25 mouse cellular contexts compared by ENCODE assay signal in genomic region chr17:12499426-12499825, GRCm38 (mm10). TPM values are rescaled to one million over a fixed set of nuclear protein-coding genes. Genes with fewer than 3 reads are reported as not detected.
A peak's percentile ranks its signal among the peaks of the same experiment; 100 is the strongest.
DNase-seq lines count a peak whose midpoint lies in the region; ATAC-seq lines count a peak whose summit lies in the region.
"Had no signal": no experiment of that assay in that cellular context is flagged by ENCODE, and none has a peak within 500 bp of the region (broad histone marks: within the 10 kb centered on the region; RNA-seq: fewer than 3 reads in every experiment).

No protein-coding gene starts in this region.

- H3K4me1 ChIP-seq in heart, embryonic 10.5 days: no peaks in the 10 kb centered on the region
- H3K4me1 ChIP-seq: embryonic facial prominence, embryonic 13.5 days; embryonic facial prominence, embryonic 15.5 days; forebrain, embryonic 10.5 days; forebrain, embryonic 12.5 days had no signal

- no peaks in the 10 kb centered on the region for H3K36me3 ChIP-seq in heart, embryonic 10.5 days
- H3K36me3 ChIP-seq: embryonic facial prominence, embryonic 13.5 days; embryonic facial prominence, embryonic 15.5 days; forebrain, embryonic 10.5 days; forebrain, embryonic 12.5 days had no signal

- H3K27ac ChIP-seq in heart, embryonic 10.5 days: no peak overlapping the region
- H3K27ac ChIP-seq: embryonic facial prominence, embryonic 13.5 days; embryonic facial prominence, embryonic 15.5 days; forebrain, embryonic 10.5 days; forebrain, embryonic 12.5 days had no signal

- peak; percentile 25 for DNase-seq in heart, embryonic 10.5 days (ENCODE audit: low spot score)
- no peak for DNase-seq in heart, adult 11 months
- DNase-seq in kidney, postnatal 4 days: no peak
- no peak for DNase-seq in thymus, postnatal 0 days (ENCODE audit: low spot score)
- DNase-seq: adrenal gland, adult 8-10 months; adrenal gland, postnatal 14 days; adrenal gland, postnatal 36 days; cerebellum, adult 11-12 months; cerebellum, adult 2 months; cerebellum, adult 9-10 months; cerebellum, postnatal 10 days; cerebellum, postnatal 25 days; embryo, embryonic 11 days had no signal

- WGBS in heart, embryonic 10.5 days: 81% methylated on average over 8 of the region's 8 CpGs

- H3K27me3 ChIP-seq in heart, embryonic 10.5 days (ENCODE audit: insufficient read depth, poor library complexity, severe bottlenecking): peaks cover 28% of the 10 kb centered on the region

- no peaks in the 10 kb centered on the region for H3K9me3 ChIP-seq in heart, embryonic 10.5 days
- H3K9me3 ChIP-seq: embryonic facial prominence, embryonic 15.5 days; forebrain, embryonic 10.5 days; forebrain, embryonic 12.5 days had no signal

- no peak overlapping the region for H3K4me3 ChIP-seq in heart, embryonic 10.5 days
- H3K4me3 ChIP-seq: embryonic facial prominence, embryonic 13.5 days; embryonic facial prominence, embryonic 15.5 days; erythroblast, embryonic 14.5 days; forebrain, embryonic 10.5 days; forebrain, embryonic 12.5 days had no signal

- peak; percentile 70 for ATAC-seq in common myeloid progenitor, adult 5-6 weeks (replicated peaks; ENCODE audit: low read depth, poor library complexity, severe bottlenecking)
- peak; percentile 59 for ATAC-seq in megakaryocyte progenitor cell, adult 5-6 weeks (replicated peaks; ENCODE audit: poor library complexity)
- ATAC-seq: activated CD4-positive, CD25-positive, alpha-beta regulatory T cell, adult 4 months; forebrain, embryonic 14.5 days; forebrain, embryonic 16.5 days; Patski had no signal

RNA-seq across cellular contexts. Expression of gene Slc22a3, which starts 8.1 kb away (rescaled TPM):
- polyA plus RNA-seq in heart, embryonic 10.5 days (2016; fragmentation: Nextera tagmentation; extraction: Ambion mirVana): 0.32 and 0.74 TPM in 2 replicates
- 36.2 and 45.5 TPM in 2 replicates for total RNA-seq in common myeloid progenitor, adult 5-6 weeks (2017)
- total RNA-seq in megakaryocyte progenitor cell, adult 5-6 weeks (2015): 4.0 and 7.7 TPM in 2 replicates
- total RNA-seq in megakaryocyte progenitor cell, adult 5-6 weeks (2017): 3.6 and 4.8 TPM in 2 replicates
- 2.9 and 3.1 TPM in 2 replicates for polyA plus RNA-seq in thymus, postnatal 0 days (2015; fragmentation: Nextera tagmentation; extraction: Ambion mirVana)
- polyA plus RNA-seq: activated CD4-positive, CD25-positive, alpha-beta regulatory T cell, adult 4 months; C2C12; erythroblast, embryonic 14.5 days; forebrain, embryonic 12.5 days; Patski had no signal
